Mouse (Mus musculus) bone marrow macrophage, adult 2 months (primary cell): Measurements from ENCODE around the gene Sfswap.
A peak's percentile ranks its signal among the peaks of the same experiment; 100 is the strongest.

Source experiments
- CTCF ChIP-seq: IDR thresholded peaks from 2 replicates; pipeline ENCODE4 v1.5.1; 2012; ENCODE audit warnings: low read depth, mild to moderate bottlenecking, low read length, moderate library complexity
- POLR2A ChIP-seq: IDR thresholded peaks from 2 replicates; pipeline ENCODE4 v1.6.1; 2012; ENCODE audit warnings: mild to moderate bottlenecking, low read depth, low read length, borderline replicate concordance

DNA sequence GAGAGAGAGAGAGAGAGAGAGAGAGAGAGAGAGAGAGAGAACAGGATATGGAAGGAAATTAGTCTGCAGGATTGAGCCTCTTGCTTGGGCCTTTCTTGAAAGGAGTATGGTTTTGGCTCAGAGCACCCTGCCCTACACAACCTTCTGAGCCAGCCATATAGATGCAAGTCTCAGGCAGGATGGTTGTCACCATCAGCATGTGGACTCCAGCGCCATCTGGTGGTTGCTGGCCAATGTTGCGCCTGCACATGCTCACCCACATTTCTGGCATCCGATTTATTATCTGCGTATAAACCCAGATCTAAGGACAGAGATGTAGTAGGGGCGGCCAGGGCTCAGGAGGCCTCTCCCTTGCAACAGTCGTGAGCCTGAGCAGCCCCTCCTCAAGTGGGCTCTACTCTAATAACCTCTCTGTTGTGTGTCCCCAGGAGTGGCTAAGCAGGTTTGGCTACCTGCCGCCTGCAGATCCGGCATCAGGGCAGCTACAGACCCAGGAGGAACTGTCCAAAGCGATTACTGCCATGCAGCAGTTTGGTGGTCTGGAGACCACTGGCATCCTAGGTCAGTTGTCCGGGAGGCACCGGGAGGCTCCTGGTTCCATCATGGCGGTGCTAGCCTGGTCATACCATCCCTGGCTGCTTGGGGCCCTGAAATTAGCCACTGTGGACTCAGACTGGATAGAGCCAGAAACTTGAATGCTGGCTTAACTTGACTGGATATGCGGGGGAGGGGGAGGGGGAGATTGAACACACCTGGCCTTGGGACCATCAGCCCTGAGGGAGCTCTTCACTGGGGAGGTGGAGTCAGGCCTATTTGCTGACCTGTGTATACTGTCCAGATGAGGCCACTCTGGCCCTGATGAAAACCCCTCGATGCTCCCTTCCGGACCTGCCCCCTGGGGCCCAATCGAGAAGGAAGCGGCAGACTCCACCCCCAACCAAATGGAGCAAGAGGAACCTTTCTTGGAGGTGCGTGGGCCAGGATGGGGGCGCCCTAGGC, 93.4 kb downstream of the Sfswap start:
- TF ChIP-seq CTCF (peak; percentile 90), POLR2A (no peak)
